Mouse (Mus musculus) cerebellum, postnatal 36 days (tissue): ENCODE results near the gene Actb.
A peak's percentile ranks its signal among the peaks of the same experiment; 100 is the strongest.

Experiments used
- DNase-seq, 2 experiments: peaks; one replicate each; pipeline ENCODE4 v3.0.0; 2021 to 2022; ENCODE audit warnings: mixed read lengths in 2 of 2

Gene Actb

GRCm38 (mm10) chr5:142906532-142907047, at the start of gene Actb:
TSS of gene Actb (minus strand) at chr5:142906754.
- peak; percentile 97 to 98 for DNase-seq

- DNase-seq = no peak
Measured at GRCm38 (mm10) chr5:142953641-142954040, 47.1 kb upstream of the Actb start.

GRCm38 (mm10) chr5:142950405-142950804, 43.9 kb upstream of the Actb start:
- DNase-seq = no peak

GRCm38 (mm10) chr5:142949580-142949979, 43.0 kb upstream of the Actb start:
- DNase-seq = no peak

- no peak for DNase-seq
Measured at GRCm38 (mm10) chr5:142947460-142947859, 40.9 kb upstream of the Actb start.

GRCm38 (mm10) chr5:142944979-142945682, 38.6 kb upstream of the Actb start:
- DNase-seq = no peak

GRCm38 (mm10) chr5:142940393-142940792, 33.8 kb upstream of the Actb start:
- DNase-seq = no peak

- no peak for DNase-seq
Measured at GRCm38 (mm10) chr5:142937956-142938727, 31.6 kb upstream of the Actb start.

- DNase-seq = peak; percentile 83 to 84
Measured at GRCm38 (mm10) chr5:142936336-142936719, 29.8 kb upstream of the Actb start.

GRCm38 (mm10) chr5:142935642-142936335, 29.2 kb upstream of the Actb start:
- peak; percentile 80 to 84 for DNase-seq

GRCm38 (mm10) chr5:142932731-142933130, 26.2 kb upstream of the Actb start:
- peak; percentile 12 to 22 for DNase-seq

- DNase-seq = peak; percentile 66 to 87
Measured at GRCm38 (mm10) chr5:142932084-142932685, 25.6 kb upstream of the Actb start.

- DNase-seq = no peak
Measured at GRCm38 (mm10) chr5:142931241-142931745, 24.7 kb upstream of the Actb start.

GRCm38 (mm10) chr5:142929400-142929752, 22.8 kb upstream of the Actb start:
- DNase-seq = no peak

GRCm38 (mm10) chr5:142928749-142929399, 22.3 kb upstream of the Actb start:
- peak in 1 of 2 experiments; percentile 14 for DNase-seq

GRCm38 (mm10) chr5:142927341-142927930, 20.9 kb upstream of the Actb start:
- DNase-seq = no peak

GRCm38 (mm10) chr5:142926940-142927228, 20.3 kb upstream of the Actb start:
- no peak for DNase-seq

- no peak for DNase-seq
Measured at GRCm38 (mm10) chr5:142926204-142926939, 19.8 kb upstream of the Actb start.

- DNase-seq = no peak
Measured at GRCm38 (mm10) chr5:142924336-142924959, 17.9 kb upstream of the Actb start.

- no peak for DNase-seq
Measured at GRCm38 (mm10) chr5:142923781-142924180, 17.2 kb upstream of the Actb start.

- no peak for DNase-seq
Measured at GRCm38 (mm10) chr5:142922251-142922650, 15.7 kb upstream of the Actb start.
